8 mouse cellular contexts compared by ENCODE assay signal in the genomic region with DNA sequence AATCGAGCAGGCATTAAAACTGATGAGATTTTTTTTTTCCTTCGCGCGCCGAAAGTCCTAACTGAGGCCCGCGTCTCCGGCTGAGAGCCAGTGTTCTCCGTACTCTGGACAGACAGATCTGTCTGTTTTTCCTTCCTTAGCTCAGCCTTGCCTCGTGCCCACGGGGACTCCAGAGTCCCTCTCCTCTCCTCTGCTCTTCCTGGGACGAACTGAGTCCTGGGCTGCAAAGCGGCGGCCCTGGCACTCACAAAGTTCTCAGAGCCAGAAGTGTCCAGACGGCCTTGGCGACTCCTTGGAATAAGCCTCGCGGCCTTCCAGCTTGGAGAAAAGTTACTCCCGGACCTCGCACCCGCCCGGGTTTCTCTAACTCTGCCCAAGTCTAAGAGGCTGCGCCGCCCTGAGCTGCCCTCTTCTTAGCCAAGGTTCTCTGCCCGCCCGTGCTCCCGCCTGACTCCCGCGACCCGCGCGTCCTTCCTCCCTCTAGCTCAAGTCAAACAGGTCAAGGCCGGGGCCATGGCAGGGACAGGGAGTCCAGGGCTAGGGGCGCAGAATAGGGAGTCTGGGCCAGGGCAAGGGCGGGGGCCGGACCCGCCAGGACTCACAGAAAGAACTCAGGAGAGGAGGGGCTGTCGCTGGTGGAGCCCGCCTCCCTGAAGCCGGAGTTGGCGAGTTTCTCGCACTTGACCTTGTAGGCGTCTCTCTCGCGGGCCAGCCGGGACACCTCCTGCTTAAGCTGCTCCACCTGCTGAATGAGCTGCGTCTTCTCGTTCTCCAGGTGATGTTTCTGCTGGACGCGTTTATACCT. TPM values are rescaled to one million over a fixed set of nuclear protein-coding genes. Genes with fewer than 3 reads are reported as not detected.
DNase-seq lines count a peak whose midpoint lies in the region; ATAC-seq and TF ChIP-seq lines count a peak whose summit lies in the region.

No protein-coding gene starts in this region.

- under 1% methylated on average over 50 of the region's 50 CpGs for WGBS in embryonic facial prominence, embryonic 11.5 days
- under 1% methylated on average over 50 of the region's 50 CpGs for WGBS in heart, embryonic 12.5 days
- WGBS in kidney, embryonic 15.5 days = under 1% methylated on average over 50 of the region's 50 CpGs
- WGBS in stomach, postnatal 0 days = 3% methylated on average over 50 of the region's 50 CpGs

- TF ChIP-seq EP300 in stomach, postnatal 0 days (optimal IDR thresholded peaks at IDR 0.05) = no peak

- H3K27me3 ChIP-seq in embryonic facial prominence, embryonic 11.5 days (ENCODE audit: control insufficient read depth, insufficient read depth, low read length) = peaks cover 50% of the 10 kb centered on the region
- H3K27me3 ChIP-seq in heart, embryonic 12.5 days (replicated peaks) = peaks cover 59% of the 10 kb centered on the region
- H3K27me3 ChIP-seq in kidney, embryonic 15.5 days = peaks cover 77% of the 10 kb centered on the region
- H3K27me3 ChIP-seq in stomach, postnatal 0 days (ENCODE audit: control insufficient read depth, insufficient read depth, low read length) = peaks cover 33% of the 10 kb centered on the region; the same call in 1 of the 2 replicates

- no peak overlapping the region for H3K27ac ChIP-seq in embryonic facial prominence, embryonic 11.5 days (replicated peaks; ENCODE audit: low read depth, low read length)
- H3K27ac ChIP-seq in heart, embryonic 12.5 days (ENCODE audit: poor library complexity, severe bottlenecking) = no peak overlapping the region
- H3K27ac ChIP-seq in kidney, embryonic 15.5 days = peak overlapping the region; percentile 14; the same call in 1 of the 2 replicates
- no peak overlapping the region for H3K27ac ChIP-seq in stomach, postnatal 0 days (replicated peaks)

- peak overlapping the region; percentile 54 for H3K4me3 ChIP-seq in embryonic facial prominence, embryonic 11.5 days (ENCODE audit: low read depth, low read length)
- H3K4me3 ChIP-seq in heart, embryonic 12.5 days = peak overlapping the region; percentile 73
- H3K4me3 ChIP-seq in kidney, embryonic 15.5 days (replicated peaks) = peak overlapping the region; percentile 62
- peak overlapping the region; percentile 60 for H3K4me3 ChIP-seq in stomach, postnatal 0 days (ENCODE audit: low read depth, low read length)

- peaks cover 8% of the 10 kb centered on the region for H3K4me1 ChIP-seq in embryonic facial prominence, embryonic 11.5 days (ENCODE audit: control insufficient read depth, insufficient read depth, low read length)
- H3K4me1 ChIP-seq in heart, embryonic 12.5 days (replicated peaks) = peaks cover 54% of the 10 kb centered on the region
- H3K4me1 ChIP-seq in kidney, embryonic 15.5 days = peaks cover 65% of the 10 kb centered on the region
- no peaks in the 10 kb centered on the region for H3K4me1 ChIP-seq in stomach, postnatal 0 days (replicated peaks; ENCODE audit: control insufficient read depth, insufficient read depth)

- H3K9me3 ChIP-seq in embryonic facial prominence, embryonic 11.5 days (replicated peaks; ENCODE audit: control insufficient read depth, low read length) = no peaks in the 10 kb centered on the region
- no peaks in the 10 kb centered on the region for H3K9me3 ChIP-seq in heart, embryonic 12.5 days (replicated peaks)
- H3K9me3 ChIP-seq in kidney, embryonic 15.5 days (replicated peaks) = no peaks in the 10 kb centered on the region
- no peaks in the 10 kb centered on the region for H3K9me3 ChIP-seq in stomach, postnatal 0 days (ENCODE audit: control insufficient read depth, low read length)

- H3K9ac ChIP-seq in embryonic facial prominence, embryonic 11.5 days (replicated peaks; ENCODE audit: low read length) = peak overlapping the region; percentile 77
- H3K9ac ChIP-seq in heart, embryonic 12.5 days = peak overlapping the region; percentile 81
- H3K9ac ChIP-seq in kidney, embryonic 15.5 days = peak overlapping the region; percentile 55
- peak overlapping the region; percentile 59 for H3K9ac ChIP-seq in stomach, postnatal 0 days (ENCODE audit: low read length)

- peak overlapping the region; percentile 89 for H3K4me2 ChIP-seq in embryonic facial prominence, embryonic 11.5 days (ENCODE audit: low read depth, low read length)
- H3K4me2 ChIP-seq in heart, embryonic 12.5 days = peak overlapping the region; percentile 97
- H3K4me2 ChIP-seq in kidney, embryonic 15.5 days = peak overlapping the region; percentile 98
- peak overlapping the region; percentile 82 for H3K4me2 ChIP-seq in stomach, postnatal 0 days (replicated peaks; ENCODE audit: low read depth)

- no peaks in the 10 kb centered on the region for H3K36me3 ChIP-seq in embryonic facial prominence, embryonic 11.5 days (replicated peaks; ENCODE audit: control insufficient read depth, insufficient read depth, low read depth, low read length)
- no peaks in the 10 kb centered on the region for H3K36me3 ChIP-seq in heart, embryonic 12.5 days
- no peaks in the 10 kb centered on the region for H3K36me3 ChIP-seq in kidney, embryonic 15.5 days
- H3K36me3 ChIP-seq in stomach, postnatal 0 days (ENCODE audit: control insufficient read depth, insufficient read depth, low read length) = no peaks in the 10 kb centered on the region

- peak; percentile 33 for DNase-seq in adrenal gland, adult 8-10 months
- DNase-seq in embryonic facial prominence, embryonic 11.5 days (ENCODE audit: low spot score) = peak; percentile 41
- peak; percentile 23 for DNase-seq in lung, postnatal 25 days (ENCODE audit: low spot score)
- peak; percentile 32 for DNase-seq in stomach, postnatal 0 days (ENCODE audit: low spot score)
- DNase-seq in cerebellum, adult 11-12 months = no peak
- no peak for DNase-seq in spleen, adult 12 weeks (ENCODE audit: low spot score)

- no peak for TF ChIP-seq CTCF in stomach, postnatal 0 days (IDR thresholded peaks at IDR 0.05; ENCODE audit: low read depth)

- ATAC-seq in embryonic facial prominence, embryonic 11.5 days (replicated peaks; ENCODE audit: insufficient number of reproducible peaks, low FRiP score, low TSS enrichment, low read depth) = no peak
- no peak for ATAC-seq in heart, embryonic 12.5 days (ENCODE audit: insufficient number of reproducible peaks, low FRiP score)
- ATAC-seq in kidney, embryonic 15.5 days (replicated peaks; ENCODE audit: low FRiP score) = no peak
- no peak for ATAC-seq in stomach, postnatal 0 days (ENCODE audit: low FRiP score, low TSS enrichment)

RNA-seq across cellular contexts. Expression of gene Mafb, which starts 1.6 kb away (rescaled TPM):
- 10 to 100 TPM; 13.0 to 15.2 (median 14.0) TPM for total RNA-seq in adrenal gland, adult 8-10 months (2022)
- 4.9 and 5.1 TPM in 2 replicates for polyA plus RNA-seq in embryonic facial prominence, embryonic 11.5 days (2014; fragmentation: Nextera tagmentation; extraction: Ambion mirVana)
- polyA plus RNA-seq in heart, embryonic 12.5 days (2016; fragmentation: Nextera tagmentation; extraction: Ambion mirVana) = 7.0 and 7.8 TPM in 2 replicates
- polyA plus RNA-seq in kidney, embryonic 15.5 days (2015; fragmentation: Nextera tagmentation; extraction: Ambion mirVana) = 36.2 and 38.0 TPM in 2 replicates
- 4.3 and 4.9 TPM in 2 replicates for polyA plus RNA-seq in stomach, postnatal 0 days (2015; fragmentation: Nextera tagmentation; extraction: Ambion mirVana)

RNA-seq across cellular contexts. Expression of gene Gm826, which starts 31.3 kb away (rescaled TPM):
- 1 to 10 TPM in 2 of 4 experiments, under 1 TPM in 2; 0.52 to 1.2 (median 0.83) TPM for total RNA-seq in adrenal gland, adult 8-10 months (2022)
- polyA plus RNA-seq in embryonic facial prominence, embryonic 11.5 days (2014; fragmentation: Nextera tagmentation; extraction: Ambion mirVana) = not detected in 2 replicates
- 25.5 and 32.2 TPM in 2 replicates for polyA plus RNA-seq in heart, embryonic 12.5 days (2016; fragmentation: Nextera tagmentation; extraction: Ambion mirVana)
- 0.40 and 0.93 TPM in 2 replicates for polyA plus RNA-seq in kidney, embryonic 15.5 days (2015; fragmentation: Nextera tagmentation; extraction: Ambion mirVana)
- polyA plus RNA-seq in stomach, postnatal 0 days (2015; fragmentation: Nextera tagmentation; extraction: Ambion mirVana) = not detected in 2 replicates

Comparison
In these comparisons a context has a peak if more than half of its experiments do, and no peak if none do; other contexts are left out.
1. DNase-seq: peak in adrenal gland, adult 8-10 months (single experiment), embryonic facial prominence, embryonic 11.5 days (single experiment), lung, postnatal 25 days (single experiment) and stomach, postnatal 0 days (single experiment); none in cerebellum, adult 11-12 months (single experiment) and spleen, adult 12 weeks (single experiment).
2. RNA of gene Gm826, which starts 31.3 kb away (polyA plus RNA-seq): 25.5 to 32.2 TPM in heart, embryonic 12.5 days; 0.40 to 0.93 TPM in kidney, embryonic 15.5 days, not detected in embryonic facial prominence, embryonic 11.5 days and not detected in stomach, postnatal 0 days; every median in the first group is over 10 times any median in the second.
3. Peak in every context shown above with its lines, with median percentiles within 50 percentile points of each other: H3K4me2 ChIP-seq, H3K4me3 ChIP-seq and H3K9ac ChIP-seq.